Mouse (Mus musculus) mouse trophoblast stem cell (cell line): ENCODE data around the gene Galnt7.

ENCODE experiments used
- in situ Hi-C, 2 experiments: fragments of 300-500 bp; cut with MseI, MboI; formaldehyde crosslinking; loops; 2 replicates in 1 of 2; 3 replicates in 1 of 2; pipeline ENCODE4 v1.15.1; 2025

The Galnt7 gene

DNA sequence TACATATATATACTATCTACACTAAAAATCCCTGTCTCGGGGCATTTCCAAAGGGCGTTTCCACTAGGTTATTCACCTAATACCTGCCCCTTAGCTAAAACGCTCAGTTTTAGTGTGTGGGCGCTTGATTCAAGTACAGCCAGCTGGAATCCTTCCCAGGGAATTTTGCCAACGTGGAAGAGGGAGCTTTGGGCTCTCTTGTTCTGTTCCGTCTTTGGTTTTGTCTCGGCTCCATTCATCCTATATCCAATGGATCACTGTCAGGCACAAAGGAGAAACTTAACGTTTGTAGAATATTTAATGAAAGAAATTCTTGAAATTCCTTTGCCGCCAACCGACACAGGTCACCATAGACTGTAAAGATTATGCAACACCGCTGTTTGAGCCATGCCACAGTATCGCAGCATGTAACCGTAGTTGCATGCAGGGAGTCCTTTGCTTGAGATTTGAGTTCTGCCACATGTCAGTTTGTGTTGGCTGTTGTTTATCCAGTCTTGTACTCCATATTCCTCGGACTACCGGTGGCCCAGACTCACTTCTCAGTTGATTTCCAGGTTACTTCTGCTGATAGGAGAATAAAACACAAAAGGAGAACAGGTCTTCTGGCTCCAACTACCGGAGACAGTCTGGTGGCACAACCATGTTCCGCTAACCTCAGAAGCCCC is 153.9 kb downstream of the Galnt7 start:
- in situ Hi-C loops: no loop called here

DNA sequence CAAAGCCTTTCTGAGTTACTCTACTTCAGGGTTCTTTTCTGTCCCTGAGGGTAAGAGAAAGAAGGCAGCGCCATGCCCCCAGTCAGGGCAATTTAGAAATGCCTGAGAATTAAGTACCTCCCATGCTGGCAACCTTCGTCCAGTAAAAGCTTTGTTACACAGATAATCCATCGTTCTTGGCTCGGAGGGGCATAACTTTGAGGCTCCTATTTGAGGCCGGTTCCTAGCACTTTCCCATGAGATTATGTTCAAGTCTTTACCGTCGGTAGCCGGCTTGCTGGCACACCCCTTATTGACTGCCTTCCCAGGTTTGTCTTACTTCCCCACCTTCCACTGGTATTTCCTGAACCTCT is 154.4 kb downstream of the Galnt7 start:
- in situ Hi-C loops: no loop called here

DNA sequence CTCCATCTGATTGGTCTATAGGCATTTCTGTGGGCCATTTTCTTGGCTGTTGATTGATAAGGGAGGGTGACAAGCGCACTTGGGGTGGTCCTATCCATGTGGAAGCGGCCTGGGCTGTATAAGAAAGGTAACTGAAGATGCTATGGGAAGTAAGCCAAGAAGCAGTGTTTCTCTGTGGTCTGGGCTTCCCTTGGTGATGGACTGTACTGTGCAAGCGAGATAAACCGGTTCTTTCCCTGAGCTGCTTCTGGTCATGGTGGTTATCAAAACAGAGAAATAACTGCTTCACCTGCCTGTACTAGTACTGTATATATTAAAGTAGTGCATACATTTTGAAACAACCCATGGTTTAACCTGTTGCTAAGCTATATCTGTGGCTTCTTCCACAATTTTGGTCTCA is 161.0 kb downstream of the Galnt7 start:
- in situ Hi-C loops: no loop called here

DNA sequence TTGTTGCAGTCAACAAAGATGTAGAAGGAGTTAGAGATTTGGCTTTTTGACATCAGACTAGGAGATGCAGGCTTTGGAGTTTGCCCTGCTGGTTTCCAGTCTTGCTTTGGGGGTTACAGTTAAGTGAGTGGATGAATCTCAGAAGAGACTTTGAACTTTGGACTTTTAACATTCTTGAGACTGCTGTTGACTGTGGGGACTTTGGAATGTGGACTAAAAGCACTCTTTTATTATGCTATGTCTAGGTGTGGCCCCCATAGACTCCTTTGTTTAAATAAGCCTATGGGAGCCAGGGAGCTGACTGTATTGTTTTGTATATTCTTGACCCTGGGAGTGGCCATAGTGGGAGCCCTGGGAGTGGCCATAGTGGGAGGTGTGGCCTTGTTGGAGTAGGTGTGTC is 162.9 kb downstream of the Galnt7 start:
- in situ Hi-C loops: no loop called here

DNA sequence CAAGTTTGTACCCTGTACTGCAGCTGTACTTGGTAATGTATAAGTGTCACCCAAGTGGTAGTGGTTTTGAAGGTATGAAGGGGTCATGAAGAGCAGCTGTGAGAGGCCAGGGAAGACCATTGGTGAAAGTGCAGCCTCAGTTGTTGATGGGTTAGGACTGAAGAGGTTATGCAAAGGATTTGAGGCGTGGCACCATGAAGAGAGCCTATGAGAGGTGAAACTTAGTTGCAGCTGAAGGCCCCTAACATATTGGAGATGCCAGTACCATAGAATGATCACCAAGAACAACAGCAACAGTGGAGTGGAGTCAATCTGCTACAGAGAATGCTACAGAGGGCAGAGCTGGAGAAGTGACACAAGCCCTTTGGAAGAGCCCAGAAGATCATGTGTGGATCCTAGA is 163.5 kb downstream of the Galnt7 start:
- in situ Hi-C loops: no loop called here

DNA sequence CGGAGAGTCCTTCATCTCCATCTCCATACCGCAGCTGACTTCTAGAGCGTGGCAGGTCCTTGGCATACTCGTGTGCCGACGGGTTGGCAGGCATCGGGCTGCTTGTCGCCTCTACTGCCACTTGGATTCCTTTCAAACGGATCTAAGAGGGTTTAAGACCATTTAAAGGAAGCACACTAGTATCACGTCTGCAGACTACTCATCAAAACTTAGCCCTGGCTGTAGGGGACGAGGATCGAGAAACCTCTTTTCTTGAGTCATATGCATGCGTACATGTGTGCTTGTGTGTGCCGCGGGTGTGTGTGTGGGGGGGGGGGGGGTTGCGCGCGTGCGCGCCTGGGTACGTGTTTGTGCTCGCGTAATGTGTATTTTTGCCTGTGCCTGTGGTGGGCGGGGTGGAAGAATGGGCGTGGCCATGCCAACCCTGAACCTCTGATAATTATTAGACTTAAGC is 164.5 kb downstream of the Galnt7 start:
- in situ Hi-C loops: no loop called here

DNA sequence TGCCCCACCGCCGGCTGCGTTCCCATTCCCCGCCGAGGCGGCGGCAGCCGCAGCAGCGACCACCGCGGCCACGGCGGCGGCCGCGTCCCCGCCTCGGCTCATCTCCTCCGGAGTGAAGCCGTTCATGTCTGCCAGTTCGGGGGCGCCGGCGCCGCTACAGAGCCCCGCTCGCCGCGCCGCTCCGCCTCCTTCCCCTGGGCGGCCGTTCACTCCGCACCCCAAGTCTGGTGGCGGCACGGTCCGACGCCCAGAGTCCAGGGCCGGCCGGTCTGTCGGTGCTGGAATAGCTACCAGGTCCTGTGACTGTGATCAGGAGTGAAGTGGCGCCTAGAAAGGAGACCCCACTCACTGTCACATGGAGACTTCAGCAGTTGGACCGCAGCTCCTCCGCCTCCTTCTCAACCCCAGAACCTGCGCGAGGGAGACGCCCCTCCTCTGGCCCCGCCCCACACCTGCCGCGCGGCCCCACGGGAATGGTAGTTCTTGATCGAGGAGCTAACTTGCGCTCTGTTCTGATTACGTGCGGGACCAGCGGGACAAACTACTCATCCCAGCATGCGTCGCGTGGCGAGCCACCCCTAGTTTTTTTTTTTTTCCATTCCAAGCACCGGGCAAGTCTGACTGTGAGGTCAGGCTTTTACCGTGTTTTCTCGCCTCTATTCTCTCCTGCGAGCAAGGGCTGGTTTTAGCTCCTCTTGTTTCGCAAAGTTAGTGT is 165.2 kb downstream of the Galnt7 start, which contains the start of gene Sap30:
Gene Sap30 (minus strand): TSS at position 420 of the 715 bp plus-strand sequence.
- in situ Hi-C loops: no loop called here

DNA sequence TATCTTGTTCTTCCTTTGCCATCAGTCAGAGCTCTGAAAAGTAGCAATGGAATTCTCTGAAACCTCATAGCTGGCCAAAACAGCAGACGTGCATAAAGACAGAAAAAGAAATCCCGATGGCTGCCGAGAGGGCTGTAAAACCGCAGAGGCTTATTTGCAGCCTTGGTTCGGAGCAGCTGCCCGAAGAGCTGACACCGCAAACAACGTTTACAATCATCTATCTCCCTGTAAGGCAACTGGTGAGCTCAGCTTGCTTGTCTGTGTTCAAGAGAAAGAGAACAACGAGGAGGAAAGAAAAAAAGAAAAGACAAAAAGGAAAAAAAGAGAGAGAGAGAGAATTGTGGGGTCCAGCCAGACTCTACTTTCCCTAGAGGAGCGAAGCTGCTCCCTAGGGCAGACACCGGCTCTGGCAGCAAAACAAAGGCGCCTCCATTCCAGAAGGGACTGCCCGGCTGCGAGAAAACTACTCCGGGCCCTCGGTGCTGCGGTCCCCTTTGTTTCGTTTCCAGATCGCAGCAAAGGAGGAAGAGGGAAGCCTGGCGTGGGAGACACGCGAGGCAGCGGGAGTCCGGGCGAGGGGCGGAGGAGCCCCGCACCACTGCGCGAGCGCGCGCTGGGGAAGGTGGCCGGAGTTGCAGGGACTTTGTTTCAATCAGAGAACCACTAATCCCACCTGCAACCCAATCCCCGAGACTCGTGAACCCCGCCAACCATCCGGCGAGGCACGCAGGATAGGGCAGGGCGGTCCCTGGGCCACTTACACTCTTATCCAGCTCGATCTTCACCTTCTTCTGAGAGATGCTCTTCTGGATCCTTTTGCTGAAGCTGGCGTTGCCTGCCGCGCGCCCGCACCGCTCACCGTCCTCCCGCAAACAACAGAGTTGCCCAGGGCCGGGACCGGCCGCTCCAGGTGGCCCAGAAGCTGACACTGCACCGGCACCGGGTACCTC is 166.1 kb downstream of the Galnt7 start:
- in situ Hi-C loops: no loop called here

DNA sequence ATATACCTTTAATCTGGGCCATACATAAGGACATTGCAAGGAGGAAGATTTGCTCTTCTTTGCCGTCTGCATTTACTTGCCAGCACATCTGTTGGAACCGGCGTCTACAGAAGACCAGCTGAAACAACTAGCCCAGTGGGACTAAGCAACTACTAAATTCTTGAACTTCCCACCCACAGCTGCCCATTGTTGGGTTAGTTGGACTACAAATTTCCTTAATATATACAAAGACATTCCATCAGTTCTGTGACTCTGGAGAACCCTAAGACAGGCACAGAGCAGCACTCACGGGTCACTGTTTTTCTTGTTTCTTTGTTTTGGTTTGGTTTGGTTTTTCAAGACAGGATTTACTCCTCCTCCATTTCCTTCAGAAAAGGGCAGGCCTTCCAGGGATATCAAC is 172.2 kb downstream of the Galnt7 start:
- in situ Hi-C loops: no loop called here

DNA sequence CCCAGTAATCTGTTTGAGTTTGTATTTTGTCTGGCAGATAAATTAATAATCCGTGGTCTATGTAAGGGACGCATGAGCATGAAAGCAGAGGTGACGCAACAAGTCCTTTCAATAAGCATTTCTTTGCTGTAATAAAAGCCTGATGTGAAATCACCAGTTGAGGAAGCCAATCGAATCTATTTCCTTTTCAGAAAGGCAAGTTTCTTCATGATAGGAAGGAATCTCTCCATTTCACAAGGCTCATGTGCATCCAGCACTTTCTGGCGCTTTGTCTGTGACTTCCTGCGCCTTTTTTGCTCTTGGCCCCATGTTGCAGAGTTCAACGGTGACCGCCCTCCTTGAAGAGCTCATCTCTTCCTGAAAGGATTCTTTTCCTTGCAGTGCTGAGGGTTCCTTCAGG is 173.1 kb downstream of the Galnt7 start:
- in situ Hi-C loops: no loop called here

DNA sequence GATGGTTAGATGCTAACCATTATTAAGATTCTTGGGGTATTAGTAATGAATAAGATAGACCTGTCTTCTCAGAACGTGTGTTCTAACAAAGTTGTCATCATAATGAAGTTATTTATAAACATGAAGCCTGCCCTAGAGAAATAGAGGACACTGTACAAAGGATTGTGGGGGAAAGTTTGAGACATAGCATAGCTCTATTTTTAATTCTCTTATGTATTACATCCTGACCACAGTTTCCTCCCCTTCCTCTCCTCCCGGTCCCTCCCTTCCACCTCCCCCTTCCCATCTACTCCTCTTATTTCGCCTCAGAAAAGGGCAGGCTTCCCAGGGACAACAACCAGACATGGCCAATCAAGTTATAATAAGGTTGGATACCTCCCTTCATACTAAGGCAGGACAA is 174.4 kb downstream of the Galnt7 start:
- in situ Hi-C loops: no loop called here
